Mouse (Mus musculus) layer of hippocampus, adult 9-10 months (tissue): ENCODE measurements around the gene Ebna1bp2.

Experiments
- DNase-seq: peaks from one replicate; pipeline ENCODE4 v3.0.0; 2022; ENCODE audit warnings: low spot score

The Ebna1bp2 gene

GRCm38 (mm10) chr4:118620279-118620966 is at the start of gene Ebna1bp2, which contains the start of gene Cfap57:
Gene Ebna1bp2, plus strand, starts transcription at chr4:118620799.
Gene Cfap57, minus strand, starts transcription at chr4:118620777.
- DNase-seq = peak; percentile 91

GRCm38 (mm10) chr4:118571441-118571840 is 49.2 kb upstream of the Ebna1bp2 start:
- DNase-seq = no peak

- DNase-seq = peak; percentile 83
These were observed 44.5 kb upstream of the Ebna1bp2 start for GRCm38 (mm10) chr4:118576097-118576496.

- no peak for DNase-seq
These were observed 41.3 kb upstream of the Ebna1bp2 start for GRCm38 (mm10) chr4:118579313-118579712.

GRCm38 (mm10) chr4:118581508-118581907 is 39.1 kb upstream of the Ebna1bp2 start:
- DNase-seq = no peak

- DNase-seq = no peak
These were observed 38.0 kb upstream of the Ebna1bp2 start for GRCm38 (mm10) chr4:118582629-118583028.

GRCm38 (mm10) chr4:118589053-118589732 is 31.4 kb upstream of the Ebna1bp2 start:
- DNase-seq = no peak

- no peak for DNase-seq
These were observed 30.9 kb upstream of the Ebna1bp2 start for GRCm38 (mm10) chr4:118589733-118590130.

- DNase-seq = no peak
These were observed 16.5 kb upstream of the Ebna1bp2 start for GRCm38 (mm10) chr4:118604065-118604464.

- DNase-seq = no peak
These were observed 10.8 kb upstream of the Ebna1bp2 start for GRCm38 (mm10) chr4:118609836-118610235.

GRCm38 (mm10) chr4:118612619-118613018 is 8.0 kb upstream of the Ebna1bp2 start:
- DNase-seq = no peak

- no peak for DNase-seq
These were observed 5.2 kb upstream of the Ebna1bp2 start for GRCm38 (mm10) chr4:118615412-118615811.

- DNase-seq = no peak
These were observed 345 bp downstream of the Ebna1bp2 start for GRCm38 (mm10) chr4:118620967-118621320.

GRCm38 (mm10) chr4:118621781-118622180 is 1.2 kb downstream of the Ebna1bp2 start:
- DNase-seq = no peak

- DNase-seq = no peak
These were observed 9.7 kb downstream of the Ebna1bp2 start for GRCm38 (mm10) chr4:118630261-118630660.

- no peak for DNase-seq
These were observed 22.0 kb downstream of the Ebna1bp2 start for GRCm38 (mm10) chr4:118642346-118643190.

GRCm38 (mm10) chr4:118645234-118645633 is 24.6 kb downstream of the Ebna1bp2 start:
- DNase-seq = peak; percentile 59

GRCm38 (mm10) chr4:118658652-118659051 is 38.1 kb downstream of the Ebna1bp2 start, which contains the start of gene Olfr62:
Gene Olfr62, plus strand, starts transcription at chr4:118658952.
- DNase-seq = no peak
